Mouse (Mus musculus): ENCODE data around the gene Gm49391. TPM values are rescaled to one million over a fixed set of nuclear protein-coding genes. Genes with fewer than 3 reads are reported as not detected.

The Gm49391 gene
- 5.8 and 6.1 TPM in 2 replicates for polyA plus RNA-seq (2012; rRNA removed)

DNA sequence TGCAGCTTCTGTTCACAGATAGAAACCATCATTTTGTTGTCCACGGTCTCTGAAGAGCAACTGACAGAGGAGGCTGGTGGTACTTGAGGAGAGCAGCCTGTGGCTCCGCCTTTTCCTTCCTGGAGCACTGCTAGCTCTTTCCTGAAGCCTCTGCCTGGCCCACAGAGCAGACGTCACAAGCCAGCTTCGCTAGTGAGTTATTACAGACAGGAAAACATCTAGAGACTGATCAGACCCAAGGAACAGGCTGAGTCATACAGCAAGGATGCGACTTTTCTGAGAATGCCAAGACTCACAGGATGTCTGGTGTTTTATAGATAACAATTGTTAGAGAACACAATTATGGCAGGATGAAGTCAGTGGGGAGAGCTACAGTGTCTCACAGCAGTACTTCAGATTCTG, at the start of gene Gm49391, which contains the start of gene Ctla2a:
Gm49391 (minus strand) TSS at position 72 of the 402 bp plus-strand sequence.
Ctla2a (minus strand) TSS at position 126 of the 402 bp plus-strand sequence.

DNA sequence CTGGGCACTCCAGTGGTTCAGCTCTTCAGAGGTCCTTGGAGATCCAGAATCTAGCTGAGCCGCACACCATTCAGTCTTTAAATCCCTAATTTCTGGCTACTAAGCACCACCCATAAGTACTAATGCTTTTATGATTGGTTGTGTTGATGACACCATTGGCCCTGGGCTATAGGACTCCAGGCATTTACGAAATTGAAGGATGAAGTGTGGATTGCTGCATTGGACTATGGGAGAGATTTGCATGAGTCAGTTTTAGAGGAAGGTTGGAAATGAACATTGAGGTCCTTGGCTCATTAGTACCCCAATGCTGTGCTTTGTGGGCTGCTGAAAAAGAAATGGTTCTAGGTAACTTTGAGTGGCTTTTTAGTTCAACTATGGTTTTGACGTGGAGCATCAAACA, 5.5 kb upstream of the Gm49391 start, which contains the start of gene Tpbpa:
Tpbpa (minus strand) TSS at position 101 of the 400 bp plus-strand sequence.

DNA sequence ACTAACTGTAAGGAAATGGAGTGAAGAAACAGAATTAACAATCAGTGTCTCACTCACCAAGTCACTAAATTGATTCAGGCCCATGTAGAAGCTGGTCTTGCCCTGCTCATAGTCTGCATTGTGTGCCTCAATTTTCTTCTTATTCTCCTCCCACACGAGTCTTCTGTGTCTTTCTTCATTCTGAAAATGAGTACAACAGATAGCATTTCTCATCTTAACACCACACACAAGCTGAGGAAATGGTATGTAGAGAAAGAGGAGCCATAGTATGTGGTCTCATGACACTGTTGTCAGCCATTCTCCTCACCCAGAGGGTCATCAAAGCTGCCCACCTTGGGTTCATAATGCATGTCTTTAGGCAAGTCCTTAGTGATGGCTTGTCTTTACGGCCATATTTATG, 881 bp downstream of the Gm49391 start, which contains the start of gene Gm49393:
Gm49393 (minus strand) TSS at position 101 of the 400 bp plus-strand sequence.

DNA sequence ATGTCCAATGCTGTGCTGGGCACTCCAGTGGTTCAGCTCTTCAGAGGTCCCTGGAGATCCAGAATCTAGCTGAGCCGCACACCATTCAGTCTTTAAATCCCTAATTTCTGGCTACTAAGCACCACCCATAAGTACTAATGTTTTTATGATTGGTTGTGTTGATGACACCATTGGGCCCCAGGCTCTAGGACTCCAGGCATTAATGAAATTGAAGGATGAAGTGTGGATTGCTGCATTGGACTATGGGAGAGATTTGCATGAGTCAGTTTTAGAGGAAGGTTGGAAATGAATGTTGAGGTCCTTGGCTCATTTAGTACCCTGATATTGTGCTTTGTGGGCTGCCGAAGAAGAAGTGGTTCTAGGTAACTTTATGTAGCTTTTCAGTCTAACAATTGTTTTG, 31.6 kb downstream of the Gm49391 start, which contains the start of gene Tpbpb:
Tpbpb (minus strand) TSS at position 101 of the 400 bp plus-strand sequence.

DNA sequence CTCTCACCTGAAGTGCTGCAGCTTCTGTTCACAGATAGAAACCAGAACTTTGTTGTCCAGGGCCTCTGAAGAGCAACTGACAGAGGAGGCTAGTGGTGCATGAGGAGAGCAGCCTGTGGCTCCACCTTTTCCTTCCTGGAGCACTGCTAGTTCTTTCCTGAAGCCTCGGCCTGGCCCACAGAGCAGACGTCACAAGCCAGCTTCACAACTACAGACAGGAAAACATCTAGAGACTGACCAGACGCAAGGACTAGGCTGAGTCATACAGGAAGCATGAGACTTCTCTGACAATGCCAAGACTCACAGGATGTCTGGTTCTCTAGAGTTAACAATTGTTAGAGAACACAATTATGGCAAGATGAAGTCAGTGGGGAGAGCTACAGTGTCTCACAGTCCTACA, 39.0 kb downstream of the Gm49391 start, which contains the start of gene Ctla2b:
Ctla2b (minus strand) TSS at position 120 of the 400 bp plus-strand sequence.

DNA sequence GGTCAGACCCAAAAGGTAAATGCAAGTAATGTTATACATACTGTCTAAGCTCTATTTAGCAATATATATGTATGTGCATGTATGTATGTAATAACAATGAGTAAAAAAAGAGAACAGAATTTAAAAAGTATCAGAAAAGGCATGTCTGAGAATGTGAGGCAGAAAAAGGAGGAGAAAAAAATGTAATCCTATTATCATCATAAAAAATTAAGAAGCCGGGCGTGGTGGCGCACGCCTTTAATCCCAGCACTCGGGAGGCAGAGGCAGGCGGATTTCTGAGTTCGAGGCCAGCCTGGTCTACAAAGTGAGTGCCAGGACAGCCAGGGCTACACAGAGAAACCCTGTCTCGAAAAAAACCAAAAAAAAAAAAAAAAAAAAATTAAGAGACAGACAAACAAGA, 39.6 kb downstream of the Gm49391 start, which contains the start of gene Gm49392:
Gm49392 (minus strand) TSS at position 101 of the 400 bp plus-strand sequence.

DNA sequence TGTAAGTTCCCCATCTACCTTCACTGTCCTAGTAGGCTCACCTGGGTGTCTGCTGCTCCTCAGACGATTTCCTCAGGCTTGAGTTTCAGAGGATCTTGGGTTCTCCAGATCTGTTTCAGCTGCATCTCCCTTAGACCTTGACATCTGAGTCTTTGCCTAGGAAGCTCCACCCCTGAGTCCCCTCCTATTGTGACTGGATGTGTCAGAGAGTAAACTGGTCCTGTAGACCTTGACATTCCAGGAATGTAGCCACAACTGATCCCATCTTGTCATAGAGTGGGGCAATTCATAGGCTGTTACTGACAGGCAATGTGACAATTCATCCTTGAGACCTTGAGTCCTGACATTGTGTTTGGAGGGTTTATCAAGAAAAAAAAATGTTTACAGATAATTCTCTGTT, 72.1 kb downstream of the Gm49391 start, which contains the start of gene 4930486L24Rik:
4930486L24Rik (minus strand) TSS at position 195 of the 400 bp plus-strand sequence.

Other genes starting within 250 kb of the Gm49391 start
- gene BC051665, start 150.2 kb downstream of the Gm49391 start, polyA plus RNA-seq (2012; rRNA removed): not detected in 2 replicates
- not detected in 2 replicates for gene Ctsll3, start 133.7 kb downstream of the Gm49391 start, polyA plus RNA-seq (2012; rRNA removed)
- gene 4930486L24Rik, start 72.1 kb downstream of the Gm49391 start, polyA plus RNA-seq (2012; rRNA removed): 0.15 TPM in 2 replicates
- gene Gm49392, start 39.7 kb downstream of the Gm49391 start, polyA plus RNA-seq (2012; rRNA removed): 0.05 TPM in 1 of 2 replicates, not detected in the other
- gene Ctla2b, start 39.1 kb downstream of the Gm49391 start, polyA plus RNA-seq (2012; rRNA removed): 5.5 TPM in 2 replicates
- 0.37 and 2.0 TPM in 2 replicates for gene Tpbpb, start 31.7 kb downstream of the Gm49391 start, polyA plus RNA-seq (2012; rRNA removed)
- not detected in 2 replicates for gene Gm49393, start 981 bp downstream of the Gm49391 start, polyA plus RNA-seq (2012; rRNA removed)
- gene Ctla2a, start 54 bp upstream of the Gm49391 start, polyA plus RNA-seq (2012; rRNA removed): 16.9 and 18.1 TPM in 2 replicates
- gene Tpbpa, start 5.4 kb upstream of the Gm49391 start, polyA plus RNA-seq (2012; rRNA removed): 0.69 and 2.2 TPM in 2 replicates
- 0.05 and 0.20 TPM in 2 replicates for gene Ctsj, start 69.4 kb upstream of the Gm49391 start, polyA plus RNA-seq (2012; rRNA removed)
- gene Ctsq, start 104.1 kb upstream of the Gm49391 start, polyA plus RNA-seq (2012; rRNA removed): 0.03 and 0.15 TPM in 2 replicates
- gene Ctsr, start 227.7 kb upstream of the Gm49391 start, polyA plus RNA-seq (2012; rRNA removed): not detected in 2 replicates